Mouse (Mus musculus): ENCODE measurements around the gene Tex45. TPM values are rescaled to one million over a fixed set of nuclear protein-coding genes. Genes with fewer than 3 reads are reported as not detected.

Tex45 gene
- total and polyA plus RNA-seq, 3 experiments, result not detected

GRCm38 (mm10) chr8:3500235-3501090 lies 29.8 kb downstream of the Tex45 start, which contains the start of gene Mcoln1 (continued):
- no peak for TF ChIP-seq PAX5 (IDR thresholded peaks at IDR 0.05; ENCODE audit: low read length)
- TF ChIP-seq CHD1 (IDR thresholded peaks at IDR 0.05; ENCODE audit: low read depth, low read length), result no peak
- TF ChIP-seq RAD21 (IDR thresholded peaks at IDR 0.05; ENCODE audit: low read depth, low read length), result no peak
- TF ChIP-seq MAFK (IDR thresholded peaks at IDR 0.05; ENCODE audit: insufficient replicate concordance, low read length), result no peak
- no peak for TF ChIP-seq CHD2 (IDR thresholded peaks at IDR 0.05; ENCODE audit: low read length)
- peak; percentile 55; the same call in 1 of the 2 replicates for TF ChIP-seq TBP (conservative IDR thresholded peaks at IDR 0.05; ENCODE audit: low read depth, low read length)
- peak; percentile 80 for TF ChIP-seq POLR2A (IDR thresholded peaks at IDR 0.05; ENCODE audit: low read depth, low read length)
- TF ChIP-seq TCF12 (IDR thresholded peaks at IDR 0.05; ENCODE audit: low read depth, low read length), result peak; percentile 84
- TF ChIP-seq MEF2A (IDR thresholded peaks at IDR 0.05; ENCODE audit: borderline replicate concordance, low read depth, low read length), result peak; percentile 89
- TF ChIP-seq MAX (IDR thresholded peaks at IDR 0.05; ENCODE audit: low read length), result peak; percentile 99
- TF ChIP-seq BHLHE40 (IDR thresholded peaks at IDR 0.05; ENCODE audit: low read depth, low read length), result peak; percentile 99
- peak; percentile 80; the same call in 1 of the 2 replicates for TF ChIP-seq NELFE (IDR thresholded peaks at IDR 0.05; ENCODE audit: low read depth, low read length)
- TF ChIP-seq USF1 (IDR thresholded peaks at IDR 0.05; ENCODE audit: low read depth, low read length), result peak; percentile 100

- TF ChIP-seq ZNF384 (IDR thresholded peaks at IDR 0.05; ENCODE audit: low read depth, low read length) (no peak), MEF2A (IDR thresholded peaks at IDR 0.05; ENCODE audit: borderline replicate concordance, low read depth, low read length) (no peak)
- in situ Hi-C loops (cut with MboI; ENCODE audit: low pct_ligation_motif_present, low pct_unique_long_range_greater_than_20kb, low sequenced_read_pairs), result no loop called here
- DNase-seq (ENCODE audit: extremely low read depth), result no peak
- Histone ChIP-seq H3K79me2 (replicated peaks; ENCODE audit: control insufficient read depth, extremely low read depth, insufficient read depth, poor library complexity, severe bottlenecking) (no peaks in the 10 kb centered on the region), H3K9me3 (replicated peaks; ENCODE audit: low read length) (no peaks in the 10 kb centered on the region), H3K36me3 (replicated peaks in 1 of 2; ENCODE audit: control insufficient read depth in 1 of 2, insufficient read depth in 1 of 2, low read length in 1 of 2) (peaks cover 11 to 31% of the 10 kb centered on the region in 2 experiments), H3K4me1 (ENCODE audit: control insufficient read depth in 1 of 2, insufficient read depth in 2 of 2) (peaks cover 2 to 15% of the 10 kb centered on the region in 2 experiments; a peak in 3 of 4 replicates), H3K4me3 (replicated peaks in 1 of 3; ENCODE audit: low read depth in 2 of 3, low read length in 2 of 3, poor library complexity in 1 of 3) (no peak overlapping the region), H3K4me2 (ENCODE audit: insufficient read depth, low read depth, poor library complexity, severe bottlenecking) (no peak overlapping the region), H3K27ac (ENCODE audit: insufficient read depth, low read depth) (no peak overlapping the region), H3K27me3 (replicated peaks) (peaks cover 10% of the 10 kb centered on the region), H3K9ac (ENCODE audit: insufficient read depth, low read depth) (no peak overlapping the region)
- dilution Hi-C loops (cut with MboI; ENCODE audit: extremely low pct_ligation_motif_present, extremely low pct_unique_long_range_greater_than_20kb, low sequenced_read_pairs), result no loop called here
Observed at GRCm38 (mm10) chr8:3502217-3502616, 31.6 kb downstream of the Tex45 start.

- H3K4me3 ChIP-seq (replicated peaks in 1 of 3; ENCODE audit: low read depth in 2 of 3, low read length in 2 of 3, poor library complexity in 1 of 3), result no peak overlapping the region
- no peak overlapping the region for H3K4me2 ChIP-seq (ENCODE audit: insufficient read depth, low read depth, poor library complexity, severe bottlenecking)
- no peak for DNase-seq (ENCODE audit: extremely low read depth)
- dilution Hi-C loops (cut with MboI; ENCODE audit: extremely low pct_ligation_motif_present, extremely low pct_unique_long_range_greater_than_20kb, low sequenced_read_pairs), result no loop called here
- no peaks in the 10 kb centered on the region for H3K27me3 ChIP-seq (replicated peaks)
- H3K27ac ChIP-seq (ENCODE audit: insufficient read depth, low read depth), result no peak overlapping the region
- no peak for TF ChIP-seq USF2 (conservative IDR thresholded peaks at IDR 0.05; ENCODE audit: low read depth, low read length)
- H3K9ac ChIP-seq (ENCODE audit: insufficient read depth, low read depth), result no peak overlapping the region
- H3K9me3 ChIP-seq (replicated peaks; ENCODE audit: low read length), result no peaks in the 10 kb centered on the region
- in situ Hi-C loops (cut with MboI; ENCODE audit: low pct_ligation_motif_present, low pct_unique_long_range_greater_than_20kb, low sequenced_read_pairs), result no loop called here
- no peaks in the 10 kb centered on the region for H3K4me1 ChIP-seq (ENCODE audit: control insufficient read depth in 1 of 2, insufficient read depth in 2 of 2)
- no peaks in the 10 kb centered on the region for H3K79me2 ChIP-seq (replicated peaks; ENCODE audit: control insufficient read depth, extremely low read depth, insufficient read depth, poor library complexity, severe bottlenecking)
- peaks cover 40 to 86% of the 10 kb centered on the region in 2 experiments for H3K36me3 ChIP-seq (replicated peaks in 1 of 2; ENCODE audit: control insufficient read depth in 1 of 2, insufficient read depth in 1 of 2, low read length in 1 of 2)
Observed at GRCm38 (mm10) chr8:3507979-3508754, 37.5 kb downstream of the Tex45 start.
